Mouse (Mus musculus): ENCODE data around the gene Drg1. TPM values are rescaled to one million over a fixed set of nuclear protein-coding genes. Genes with fewer than 3 reads are reported as not detected.
"Not testable (repeated sequence)": the region's sequence is repeated elsewhere in the genome, so short reads cannot be mapped to it uniquely, and the experiment has no call there.

Drg1 gene
- polyA plus RNA-seq, 1 experiment from 2014 or later = 321 TPM

GRCm38 (mm10) chr11:3200636-3201035 lies 65.6 kb downstream of the Drg1 start:
- not testable (repeated sequence) for H3K9me3 ChIP-seq (ENCODE audit: control insufficient read depth, low read length); H3K4me1 ChIP-seq (replicated peaks; ENCODE audit: control insufficient read depth, insufficient read depth, low read length); H3K36me3 ChIP-seq (ENCODE audit: control insufficient read depth, insufficient read depth, low read length); H3K9ac ChIP-seq (ENCODE audit: low read depth, low read length); DNase-seq (ENCODE audit: low spot score); H3K4me3 ChIP-seq (ENCODE audit: low read depth, low read length); H3K27me3 ChIP-seq (ENCODE audit: control insufficient read depth, insufficient read depth, low read length); ATAC-seq (ENCODE audit: low FRiP score); H3K27ac ChIP-seq (ENCODE audit: low read depth, low read length); H3K4me2 ChIP-seq (replicated peaks; ENCODE audit: low read depth, low read length)
- 92% methylated on average over 6 of the region's 7 CpGs for WGBS

GRCm38 (mm10) chr11:3193363-3193762 lies 72.9 kb downstream of the Drg1 start, which contains the start of gene Sfi1:
Gene Sfi1, minus strand, starts transcription at chr11:3193463.
- 85% methylated on average over 25 of the region's 25 CpGs for WGBS
- Histone ChIP-seq H3K9ac (ENCODE audit: low read depth, low read length) (no peak within 1 kb of the TSS), H3K4me2 (replicated peaks; ENCODE audit: low read depth, low read length) (no peak within 1 kb of the TSS), H3K27me3 (ENCODE audit: control insufficient read depth, insufficient read depth, low read length) (no peaks in the 10 kb centered on the region), H3K4me3 (ENCODE audit: low read depth, low read length) (no peak within 1 kb of the TSS), H3K27ac (ENCODE audit: low read depth, low read length) (no peak within 1 kb of the TSS), H3K9me3 (ENCODE audit: control insufficient read depth, low read length) (no peaks in the 10 kb centered on the region), H3K36me3 (ENCODE audit: control insufficient read depth, insufficient read depth, low read length) (no peaks in the 10 kb centered on the region), H3K4me1 (replicated peaks; ENCODE audit: control insufficient read depth, insufficient read depth, low read length) (no peaks in the 10 kb centered on the region)
- ATAC-seq (ENCODE audit: low FRiP score) (no peak), DNase-seq (ENCODE audit: low spot score) (no peak)

- not testable (repeated sequence) for H3K27ac ChIP-seq (ENCODE audit: low read depth, low read length); H3K36me3 ChIP-seq (ENCODE audit: control insufficient read depth, insufficient read depth, low read length); H3K27me3 ChIP-seq (ENCODE audit: control insufficient read depth, insufficient read depth, low read length); H3K4me3 ChIP-seq (ENCODE audit: low read depth, low read length); H3K4me2 ChIP-seq (replicated peaks; ENCODE audit: low read depth, low read length); DNase-seq (ENCODE audit: low spot score); H3K9me3 ChIP-seq (ENCODE audit: control insufficient read depth, low read length); H3K9ac ChIP-seq (ENCODE audit: low read depth, low read length); ATAC-seq (ENCODE audit: low FRiP score); H3K4me1 ChIP-seq (replicated peaks; ENCODE audit: control insufficient read depth, insufficient read depth, low read length)
- WGBS = 80% methylated on average over 1 of the region's 1 CpGs
These were observed 83.5 kb downstream of the Drg1 start for GRCm38 (mm10) chr11:3182707-3183106.

GRCm38 (mm10) chr11:3181971-3182370 lies 84.2 kb downstream of the Drg1 start:
- H3K9ac ChIP-seq (ENCODE audit: low read depth, low read length); DNase-seq (ENCODE audit: low spot score); H3K9me3 ChIP-seq (ENCODE audit: control insufficient read depth, low read length); H3K4me1 ChIP-seq (replicated peaks; ENCODE audit: control insufficient read depth, insufficient read depth, low read length); ATAC-seq (ENCODE audit: low FRiP score); H3K4me2 ChIP-seq (replicated peaks; ENCODE audit: low read depth, low read length); H3K36me3 ChIP-seq (ENCODE audit: control insufficient read depth, insufficient read depth, low read length); H3K4me3 ChIP-seq (ENCODE audit: low read depth, low read length); H3K27ac ChIP-seq (ENCODE audit: low read depth, low read length); H3K27me3 ChIP-seq (ENCODE audit: control insufficient read depth, insufficient read depth, low read length): not testable (repeated sequence)
- 38% methylated on average over 1 of the region's 1 CpGs for WGBS

- H3K4me3 ChIP-seq (ENCODE audit: low read depth, low read length); H3K4me2 ChIP-seq (replicated peaks; ENCODE audit: low read depth, low read length); DNase-seq (ENCODE audit: low spot score); H3K9ac ChIP-seq (ENCODE audit: low read depth, low read length); H3K27me3 ChIP-seq (ENCODE audit: control insufficient read depth, insufficient read depth, low read length); H3K36me3 ChIP-seq (ENCODE audit: control insufficient read depth, insufficient read depth, low read length); H3K9me3 ChIP-seq (ENCODE audit: control insufficient read depth, low read length); H3K4me1 ChIP-seq (replicated peaks; ENCODE audit: control insufficient read depth, insufficient read depth, low read length); ATAC-seq (ENCODE audit: low FRiP score); H3K27ac ChIP-seq (ENCODE audit: low read depth, low read length): not testable (repeated sequence)
- 67% methylated on average over 4 of the region's 4 CpGs for WGBS
These were observed 85.0 kb downstream of the Drg1 start for GRCm38 (mm10) chr11:3181250-3181649.

GRCm38 (mm10) chr11:3180510-3181160 lies 85.6 kb downstream of the Drg1 start:
- H3K4me3 ChIP-seq (ENCODE audit: low read depth, low read length); DNase-seq (ENCODE audit: low spot score); H3K4me2 ChIP-seq (replicated peaks; ENCODE audit: low read depth, low read length); H3K9me3 ChIP-seq (ENCODE audit: control insufficient read depth, low read length); H3K4me1 ChIP-seq (replicated peaks; ENCODE audit: control insufficient read depth, insufficient read depth, low read length); ATAC-seq (ENCODE audit: low FRiP score); H3K27me3 ChIP-seq (ENCODE audit: control insufficient read depth, insufficient read depth, low read length); H3K9ac ChIP-seq (ENCODE audit: low read depth, low read length); H3K36me3 ChIP-seq (ENCODE audit: control insufficient read depth, insufficient read depth, low read length); H3K27ac ChIP-seq (ENCODE audit: low read depth, low read length): not testable (repeated sequence)
- WGBS = 67% methylated on average over 6 of the region's 6 CpGs

GRCm38 (mm10) chr11:3179726-3180092 lies 86.5 kb downstream of the Drg1 start:
- not testable (repeated sequence) for H3K36me3 ChIP-seq (ENCODE audit: control insufficient read depth, insufficient read depth, low read length); H3K4me2 ChIP-seq (replicated peaks; ENCODE audit: low read depth, low read length); H3K9ac ChIP-seq (ENCODE audit: low read depth, low read length); ATAC-seq (ENCODE audit: low FRiP score); H3K9me3 ChIP-seq (ENCODE audit: control insufficient read depth, low read length); H3K4me1 ChIP-seq (replicated peaks; ENCODE audit: control insufficient read depth, insufficient read depth, low read length); H3K4me3 ChIP-seq (ENCODE audit: low read depth, low read length); H3K27me3 ChIP-seq (ENCODE audit: control insufficient read depth, insufficient read depth, low read length); DNase-seq (ENCODE audit: low spot score); H3K27ac ChIP-seq (ENCODE audit: low read depth, low read length)
- WGBS = 94% methylated on average over 7 of the region's 7 CpGs

- not testable (repeated sequence) for H3K4me3 ChIP-seq (ENCODE audit: low read depth, low read length); ATAC-seq (ENCODE audit: low FRiP score); H3K9me3 ChIP-seq (ENCODE audit: control insufficient read depth, low read length); H3K27ac ChIP-seq (ENCODE audit: low read depth, low read length); DNase-seq (ENCODE audit: low spot score); H3K4me2 ChIP-seq (replicated peaks; ENCODE audit: low read depth, low read length); H3K9ac ChIP-seq (ENCODE audit: low read depth, low read length); H3K4me1 ChIP-seq (replicated peaks; ENCODE audit: control insufficient read depth, insufficient read depth, low read length); H3K27me3 ChIP-seq (ENCODE audit: control insufficient read depth, insufficient read depth, low read length); H3K36me3 ChIP-seq (ENCODE audit: control insufficient read depth, insufficient read depth, low read length)
- WGBS = 84% methylated on average over 6 of the region's 6 CpGs
These were observed 87.1 kb downstream of the Drg1 start for GRCm38 (mm10) chr11:3178968-3179725.

Data from hindbrain, embryonic 11.5 days (tissue).